Mouse (Mus musculus) CH12F3 (cell line): ENCODE measurements around the gene Ribc2.

Source experiments
- in situ Hi-C: fragments of 300-500 bp; cut with MboI; formaldehyde crosslinking; loops from 2 replicates; pipeline ENCODE4 v1.14.3; 2020; ENCODE audit warnings: low sequenced_read_pairs

Gene Ribc2

DNA sequence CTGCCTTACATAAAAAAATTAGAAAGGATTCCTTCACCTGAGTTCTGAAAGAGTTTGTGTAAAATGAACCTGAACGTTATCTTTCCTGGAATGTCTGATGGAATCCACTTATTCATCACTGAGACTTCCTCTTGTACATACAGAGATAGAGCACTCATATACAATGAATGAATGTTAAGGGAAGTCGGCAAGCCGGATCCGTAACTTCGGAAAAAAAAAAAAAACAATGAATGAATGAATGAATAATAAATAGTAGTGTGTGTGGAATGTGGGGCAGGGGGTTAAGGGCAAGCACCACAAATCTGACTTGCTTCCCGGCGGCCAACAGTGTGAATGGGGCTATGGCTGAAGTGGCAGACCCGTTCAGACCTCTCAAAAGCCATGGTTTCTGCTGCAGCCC lies 45.7 kb downstream of the Ribc2 start:
- in situ Hi-C loops: no loop called here

GRCm38 (mm10) chr15:85178172-85178571 lies 46.3 kb downstream of the Ribc2 start:
- in situ Hi-C loops: no loop called here

- in situ Hi-C loops: no loop called here
Measured at GRCm38 (mm10) chr15:85179528-85180180, 47.8 kb downstream of the Ribc2 start.

GRCm38 (mm10) chr15:85180368-85180767 lies 48.5 kb downstream of the Ribc2 start:
- in situ Hi-C loops: no loop called here

DNA sequence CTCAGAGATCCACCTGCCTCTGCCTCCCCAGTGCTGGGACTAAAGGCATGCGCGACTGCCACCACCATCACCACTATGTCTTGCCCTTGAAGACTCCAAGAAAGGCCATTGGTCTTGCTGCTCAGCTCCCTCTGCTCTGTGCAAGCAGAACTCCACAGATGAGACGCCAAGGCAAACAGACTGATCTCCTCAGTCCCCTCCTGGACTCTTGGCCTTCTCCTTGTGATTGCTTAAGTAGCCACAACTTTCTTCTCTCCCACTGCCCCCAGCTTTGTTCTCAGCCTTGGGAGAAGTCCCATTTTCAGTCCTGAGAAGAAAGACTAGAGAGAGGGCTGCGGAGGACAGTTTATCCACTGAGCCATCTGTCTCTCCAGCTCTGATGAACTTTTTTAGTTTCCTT lies 50.2 kb downstream of the Ribc2 start:
- in situ Hi-C loops: no loop called here

DNA sequence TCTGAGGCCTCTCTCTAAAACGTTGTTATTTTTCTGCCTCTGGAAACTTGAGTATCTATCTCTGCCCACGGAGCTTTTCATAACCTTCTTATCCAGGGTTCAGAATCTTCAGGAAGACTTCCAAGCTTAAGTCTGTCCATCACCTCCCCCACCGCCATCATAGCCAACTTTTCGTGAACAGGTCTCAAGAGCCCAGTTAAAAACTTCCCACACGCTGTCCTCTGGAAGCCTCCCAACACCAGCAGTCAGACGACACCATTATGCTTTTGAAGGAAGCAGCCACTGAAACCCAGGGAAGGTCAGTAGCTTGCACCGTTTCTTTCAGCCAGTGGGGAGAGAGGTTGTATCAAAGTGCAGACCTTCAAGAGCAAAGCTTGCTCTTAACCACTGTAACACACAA lies 55.0 kb downstream of the Ribc2 start:
- in situ Hi-C loops: no loop called here

GRCm38 (mm10) chr15:85188167-85188778 lies 56.4 kb downstream of the Ribc2 start:
- in situ Hi-C loops: no loop called here
